Mouse (Mus musculus): ENCODE data around the gene Acaa1b. TPM values are rescaled to one million over a fixed set of nuclear protein-coding genes. Genes with fewer than 3 reads are reported as not detected.

Acaa1b gene
- polyA plus RNA-seq, 1 experiment from 2014 or later, result 1.7 TPM

DNA sequence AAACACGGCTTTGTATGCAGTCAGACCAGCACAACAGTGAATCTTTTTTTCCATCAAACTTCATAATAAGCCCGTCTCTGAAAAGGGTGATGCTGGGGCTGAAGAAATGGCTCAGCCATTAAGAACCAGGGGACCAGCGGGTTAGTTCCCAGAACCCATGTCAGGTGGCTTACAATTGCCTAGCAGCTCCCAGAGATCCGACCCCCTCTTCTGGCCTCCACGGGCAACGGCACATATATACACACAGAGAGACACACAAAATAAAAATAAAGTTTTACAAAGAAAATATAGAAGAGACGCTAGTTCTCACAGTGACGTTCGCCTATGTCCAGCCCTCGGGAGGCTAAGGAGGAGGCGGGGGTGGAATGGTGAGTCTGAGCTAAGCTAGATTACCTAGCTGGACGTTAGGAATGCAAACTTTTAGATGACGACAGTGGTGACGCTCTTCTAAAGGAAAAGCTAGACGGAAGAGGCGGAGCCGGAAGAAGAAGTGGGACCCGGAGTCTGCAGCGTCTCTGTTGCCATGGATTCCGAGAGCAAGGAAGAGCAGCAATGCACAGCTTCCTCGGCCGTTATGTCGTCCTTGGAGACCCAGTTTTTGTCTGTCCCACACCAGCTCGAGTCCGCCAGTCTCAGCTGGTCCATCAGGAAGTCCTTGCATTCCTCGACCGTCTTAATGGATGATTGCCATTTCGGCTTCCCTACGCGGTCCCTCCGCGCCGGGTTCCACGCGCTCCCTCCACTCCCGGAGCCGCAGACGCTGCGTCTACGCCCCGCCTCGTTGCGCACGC is 54.7 kb downstream of the Acaa1b start, which contains the start of gene Dlec1:
Gene Dlec1, plus strand, starts transcription at position 487 of the 791 bp plus-strand sequence.
- Histone ChIP-seq H3K4me2 (peak within 1 kb of the TSS; percentile 92), H3K27ac (peak within 1 kb of the TSS; percentile 74), H3K36me3 (no peaks in the 10 kb centered on the region), H3K27me3 (0 out of 2 replicates have a peak, but pooled peaks cover 3% of the 10 kb centered on the region), H3K4me3 (peak within 1 kb of the TSS; percentile 65), H3K9me3 (no peaks in the 10 kb centered on the region), H3K9ac (peak within 1 kb of the TSS; percentile 37; the same call in 1 of the 2 replicates), H3K4me1 (peaks cover 11% of the 10 kb centered on the region)
- ATAC-seq (ENCODE audit: insufficient number of reproducible peaks, low FRiP score, low TSS enrichment, low read depth), result peak; percentile 66; the same call in 1 of the 2 replicates
- WGBS, result 4% methylated on average over 44 of the region's 44 CpGs

DNA sequence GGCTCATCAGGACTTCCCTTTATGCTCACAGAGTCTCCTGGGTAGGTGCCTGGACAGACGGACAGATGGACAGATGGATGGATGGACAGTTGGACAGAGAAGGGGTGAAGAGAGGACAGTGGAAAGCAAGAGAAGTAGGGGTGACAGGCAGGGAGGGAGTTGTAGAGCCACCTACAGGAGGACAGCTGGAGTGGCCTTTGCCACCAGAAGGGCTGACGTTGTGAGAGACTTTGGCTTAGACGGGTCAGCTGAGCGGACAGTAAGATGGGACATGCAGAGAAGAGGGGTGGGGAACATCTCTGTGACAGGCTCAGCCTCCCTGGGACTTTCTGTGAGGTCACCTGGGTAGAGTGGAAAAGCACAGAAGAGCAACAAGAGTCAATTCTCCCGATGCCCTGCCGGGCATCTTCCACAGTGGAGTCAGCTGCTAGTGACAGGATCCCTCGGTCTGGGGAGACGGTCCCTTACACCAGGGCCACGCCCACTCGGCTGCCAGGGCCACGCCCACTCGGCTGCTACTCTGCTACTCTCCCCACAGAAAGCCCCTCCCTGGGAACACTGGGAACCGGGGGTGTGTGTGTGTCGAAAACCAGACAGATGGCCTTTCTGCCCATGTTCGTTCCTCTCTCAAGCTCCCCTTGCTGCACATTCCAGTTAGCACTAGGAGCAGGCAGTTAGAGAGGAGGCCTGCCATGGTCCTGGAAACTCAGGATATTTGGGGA is 56.6 kb downstream of the Acaa1b start:
- Histone ChIP-seq H3K27ac (no peak overlapping the region), H3K4me1 (peaks cover 18% of the 10 kb centered on the region), H3K9ac (no peak overlapping the region), H3K36me3 (no peaks in the 10 kb centered on the region), H3K4me2 (no peak overlapping the region), H3K9me3 (no peaks in the 10 kb centered on the region), H3K4me3 (no peak overlapping the region), H3K27me3 (0 out of 2 replicates have a peak, but pooled peaks cover 3% of the 10 kb centered on the region)
- WGBS, result 20% methylated on average over 15 of the region's 15 CpGs
- ATAC-seq (ENCODE audit: insufficient number of reproducible peaks, low FRiP score, low TSS enrichment, low read depth), result 0 out of 2 replicates have a peak, but pooled peaks have one; percentile 35

Other genes with a start within 250 kb of the Acaa1b start
- gene Ctdspl, start 230.6 kb downstream of the Acaa1b start, polyA plus RNA-seq (2015; fragmentation: Nextera tagmentation; extraction: Ambion mirVana), result 17.0 and 19.2 TPM in 2 replicates
- 19.0 and 19.7 TPM in 2 replicates for gene Vill, start 104.3 kb downstream of the Acaa1b start, polyA plus RNA-seq (2015; fragmentation: Nextera tagmentation; extraction: Ambion mirVana)
- 55.5 and 57.7 TPM in 2 replicates for gene Plcd1, start 63.6 kb downstream of the Acaa1b start, polyA plus RNA-seq (2015; fragmentation: Nextera tagmentation; extraction: Ambion mirVana)
- 0.38 and 0.46 TPM in 2 replicates for gene Dlec1, start 54.6 kb downstream of the Acaa1b start, polyA plus RNA-seq (2015; fragmentation: Nextera tagmentation; extraction: Ambion mirVana)
- not detected in 2 replicates for gene Gm47289, start 2.1 kb upstream of the Acaa1b start, polyA plus RNA-seq (2015; fragmentation: Nextera tagmentation; extraction: Ambion mirVana)
- not detected in 2 replicates for gene Slc22a13, start 52.0 kb upstream of the Acaa1b start, polyA plus RNA-seq (2015; fragmentation: Nextera tagmentation; extraction: Ambion mirVana)
- 9.4 and 11.5 TPM in 2 replicates for gene Oxsr1, start 165.3 kb upstream of the Acaa1b start, polyA plus RNA-seq (2015; fragmentation: Nextera tagmentation; extraction: Ambion mirVana)
- gene Acaa1a, start 182.6 kb upstream of the Acaa1b start, polyA plus RNA-seq (2015; fragmentation: Nextera tagmentation; extraction: Ambion mirVana), result 112 and 121 TPM in 2 replicates
- 32.7 and 38.2 TPM in 2 replicates for gene Myd88, start 184.3 kb upstream of the Acaa1b start, polyA plus RNA-seq (2015; fragmentation: Nextera tagmentation; extraction: Ambion mirVana)
- 4.2 and 5.8 TPM in 2 replicates for gene Xylb, start 200.3 kb upstream of the Acaa1b start, polyA plus RNA-seq (2015; fragmentation: Nextera tagmentation; extraction: Ambion mirVana)
- 0.24 TPM in 1 of 2 replicates, not detected in the other for gene Slc22a14, start 208.5 kb upstream of the Acaa1b start, polyA plus RNA-seq (2015; fragmentation: Nextera tagmentation; extraction: Ambion mirVana)
- gene Acvr2b, start 245.0 kb upstream of the Acaa1b start, polyA plus RNA-seq (2015; fragmentation: Nextera tagmentation; extraction: Ambion mirVana), result 14.9 TPM in 2 replicates

Data from limb, embryonic 15.5 days (tissue).